Mouse (Mus musculus) embryonic facial prominence, embryonic 13.5 days (tissue): Measurements from ENCODE around the gene Impdh1. TPM values are rescaled to one million over a fixed set of nuclear protein-coding genes. Genes with fewer than 3 reads are reported as not detected.

Experiments
- ATAC-seq: fragments of 200-750 bp; cut with Nextera tagmentation; 2 replicates; pipeline ENCODE4 v1.8.0; 2017; ENCODE audit warnings: low read depth; ENCODE audit not compliant: insufficient number of reproducible peaks, insufficient read depth, low FRiP score, low TSS enrichment
- H3K27ac ChIP-seq: fragments of 300-500 bp; sonication (generic); 2 replicates; pipeline ENCODE4 v1.5.1; 2015; ENCODE audit warnings: moderate library complexity, mild to moderate bottlenecking, inconsistent platforms
- H3K27me3 ChIP-seq: fragments of 300-500 bp; sonication (generic); 2 replicates; pipeline ENCODE4 v1.6.1; 2015; ENCODE audit warnings: mild to moderate bottlenecking, inconsistent platforms
- H3K36me3 ChIP-seq: fragments of 300-500 bp; sonication (generic); 2 replicates; pipeline ENCODE4 v1.6.1; 2015; ENCODE audit warnings: mild to moderate bottlenecking, inconsistent platforms
- H3K4me1 ChIP-seq: fragments of 300-500 bp; sonication (generic); 2 replicates; pipeline ENCODE4 v1.6.1; 2015; ENCODE audit warnings: inconsistent platforms
- H3K4me2 ChIP-seq: fragments of 300-500 bp; sonication (generic); 2 replicates; pipeline ENCODE4 v1.6.1; 2015; ENCODE audit warnings: moderate library complexity, mild to moderate bottlenecking, inconsistent platforms
- H3K4me3 ChIP-seq: fragments of 300-500 bp; sonication (generic); 2 replicates; pipeline ENCODE4 v1.5.1; 2015; ENCODE audit warnings: mild to moderate bottlenecking, inconsistent platforms
- H3K9ac ChIP-seq: fragments of 300-500 bp; sonication (generic); 2 replicates; pipeline ENCODE4 v1.6.1; 2015; ENCODE audit warnings: mild to moderate bottlenecking, inconsistent platforms
- H3K9me3 ChIP-seq: fragments of 300-500 bp; sonication (generic); 2 replicates; pipeline ENCODE4 v1.6.1; 2016; ENCODE audit warnings: inconsistent platforms
- WGBS: fragments of 180-500 bp; shearing (Covaris S2); methylation state at CpG from one replicate; pipeline ENCODE4 v1.1.7; 2015; ENCODE audit warnings: mixed read lengths; 5-methylcytosine and 5-hydroxymethylcytosine counted together
- polyA plus RNA-seq: library from polyadenylated mRNA; unstranded; fragments of >200 nt; fragmentation: Nextera tagmentation; extraction: Ambion mirVana; gene quantifications from 2 replicates; pipeline ENCODE4 v1.2.1, GENCODE M21; 2015

The Impdh1 gene
- polyA plus RNA-seq, 1 experiment from 2014 or later, result 39.5 TPM

- under 1% methylated on average over 62 of the region's 66 CpGs for WGBS
- Histone ChIP-seq H3K36me3 (peaks cover 2% of the 10 kb centered on the region; the same call in 1 of the 2 replicates), H3K27me3 (peaks cover 35% of the 10 kb centered on the region), H3K4me1 (peaks cover 37% of the 10 kb centered on the region), H3K4me2 (peak overlapping the region; percentile 93), H3K27ac (peak overlapping the region; percentile 73), H3K4me3 (peak overlapping the region; percentile 72), H3K9ac (peak overlapping the region; percentile 81), H3K9me3 (no peaks in the 10 kb centered on the region)
- peak; percentile 76 for ATAC-seq
Measured at GRCm38 (mm10) chr6:29211806-29212492, 4.2 kb downstream of the Impdh1 start.

- ATAC-seq, result no peak
- 29% methylated on average over 7 of the region's 7 CpGs for WGBS
Measured at GRCm38 (mm10) chr6:29211146-29211545, 5.0 kb downstream of the Impdh1 start.

GRCm38 (mm10) chr6:29210231-29210936 is 5.8 kb downstream of the Impdh1 start:
- H3K4me1 ChIP-seq, result peaks cover 24% of the 10 kb centered on the region
- H3K27ac ChIP-seq, result no peak overlapping the region
- H3K27me3 ChIP-seq, result peaks cover 23% of the 10 kb centered on the region
- peak overlapping the region; percentile 93; the same call in 1 of the 2 replicates for H3K4me2 ChIP-seq
- no peaks in the 10 kb centered on the region for H3K9me3 ChIP-seq
- peaks cover 14% of the 10 kb centered on the region for H3K36me3 ChIP-seq
- 75% methylated on average over 9 of the region's 9 CpGs for whole genome bisulfite sequencing
- ATAC-seq, result no peak
- H3K9ac ChIP-seq, result 0 out of 2 replicates have a peak overlapping the region, but pooled peaks have one; percentile 27
- H3K4me3 ChIP-seq, result no peak overlapping the region

More at GRCm38 (mm10) chr6:29211146-29211545, 5.0 kb downstream of the Impdh1 start:
- Histone ChIP-seq H3K9me3 (no peaks in the 10 kb centered on the region), H3K9ac (peak overlapping the region; percentile 81), H3K4me2 (peak overlapping the region; percentile 93), H3K4me3 (peak overlapping the region; percentile 72), H3K36me3 (peaks cover 9% of the 10 kb centered on the region), H3K27ac (no peak overlapping the region), H3K27me3 (peaks cover 30% of the 10 kb centered on the region), H3K4me1 (peaks cover 31% of the 10 kb centered on the region)

- Histone ChIP-seq H3K9me3 (no peaks in the 10 kb centered on the region), H3K9ac (no peak overlapping the region; the same call in 1 of the 2 replicates), H3K27ac (no peak overlapping the region), H3K36me3 (peaks cover 33% of the 10 kb centered on the region), H3K4me3 (no peak overlapping the region), H3K4me2 (no peak overlapping the region), H3K4me1 (peaks cover 21% of the 10 kb centered on the region), H3K27me3 (peaks cover under 1% of the 10 kb centered on the region)
- no peak for ATAC-seq
- 85% methylated on average over 5 of the region's 5 CpGs for WGBS
Measured at GRCm38 (mm10) chr6:29208178-29208577, 8.0 kb downstream of the Impdh1 start.

GRCm38 (mm10) chr6:29207017-29207416 is 9.1 kb downstream of the Impdh1 start:
- peaks cover 15% of the 10 kb centered on the region for H3K4me1 ChIP-seq
- WGBS, result 89% methylated on average over 5 of the region's 5 CpGs
- ATAC-seq, result no peak
- no peaks in the 10 kb centered on the region for H3K9me3 ChIP-seq
- no peaks in the 10 kb centered on the region for H3K27me3 ChIP-seq
- H3K4me2 ChIP-seq, result no peak overlapping the region
- H3K36me3 ChIP-seq, result peaks cover 45% of the 10 kb centered on the region
- H3K9ac ChIP-seq, result no peak overlapping the region
- no peak overlapping the region for H3K4me3 ChIP-seq
- H3K27ac ChIP-seq, result no peak overlapping the region

- peaks cover 53% of the 10 kb centered on the region for H3K36me3 ChIP-seq
- WGBS, result 94% methylated on average over 10 of the region's 10 CpGs
Measured at GRCm38 (mm10) chr6:29206006-29206405, 10.2 kb downstream of the Impdh1 start.

GRCm38 (mm10) chr6:29204932-29205614 is 11.1 kb downstream of the Impdh1 start:
- Histone ChIP-seq H3K4me3 (no peak overlapping the region), H3K36me3 (peaks cover 59% of the 10 kb centered on the region), H3K4me1 (peaks cover under 1% of the 10 kb centered on the region), H3K27me3 (no peaks in the 10 kb centered on the region), H3K4me2 (no peak overlapping the region), H3K9me3 (no peaks in the 10 kb centered on the region), H3K27ac (no peak overlapping the region), H3K9ac (no peak overlapping the region)
- no peak for ATAC-seq
- 57% methylated on average over 15 of the region's 15 CpGs for WGBS

More at GRCm38 (mm10) chr6:29206006-29206405, 10.2 kb downstream of the Impdh1 start:
- Histone ChIP-seq H3K9me3 (no peaks in the 10 kb centered on the region), H3K27ac (no peak overlapping the region), H3K27me3 (no peaks in the 10 kb centered on the region), H3K9ac (no peak overlapping the region), H3K4me2 (no peak overlapping the region), H3K4me1 (peaks cover 8% of the 10 kb centered on the region), H3K4me3 (no peak overlapping the region)
- ATAC-seq, result no peak

GRCm38 (mm10) chr6:29203861-29204585 is 12.1 kb downstream of the Impdh1 start:
- H3K27me3 ChIP-seq, result no peaks in the 10 kb centered on the region
- H3K4me2 ChIP-seq, result no peak overlapping the region
- peaks cover 2% of the 10 kb centered on the region for H3K4me1 ChIP-seq
- peaks cover 59% of the 10 kb centered on the region for H3K36me3 ChIP-seq
- no peak for ATAC-seq
- 86% methylated on average over 6 of the region's 6 CpGs for WGBS
- no peak overlapping the region for H3K9ac ChIP-seq
- H3K9me3 ChIP-seq, result no peaks in the 10 kb centered on the region
- H3K4me3 ChIP-seq, result no peak overlapping the region
- H3K27ac ChIP-seq, result no peak overlapping the region

GRCm38 (mm10) chr6:29203096-29203495 is 13.1 kb downstream of the Impdh1 start:
- no peak for ATAC-seq
- Histone ChIP-seq H3K9ac (no peak overlapping the region), H3K4me2 (no peak overlapping the region), H3K9me3 (no peaks in the 10 kb centered on the region), H3K4me3 (no peak overlapping the region), H3K27ac (no peak overlapping the region), H3K27me3 (peaks cover 2% of the 10 kb centered on the region), H3K4me1 (peaks cover 10% of the 10 kb centered on the region), H3K36me3 (peaks cover 59% of the 10 kb centered on the region)
- 93% methylated on average over 13 of the region's 13 CpGs for WGBS

- H3K27ac ChIP-seq, result no peak overlapping the region
- H3K4me2 ChIP-seq, result no peak overlapping the region
- H3K36me3 ChIP-seq, result peaks cover 57% of the 10 kb centered on the region
- 83% methylated on average over 8 of the region's 8 CpGs for WGBS
- H3K9ac ChIP-seq, result no peak overlapping the region
- H3K4me1 ChIP-seq, result peaks cover 10% of the 10 kb centered on the region
- no peaks in the 10 kb centered on the region for H3K9me3 ChIP-seq
- H3K4me3 ChIP-seq, result no peak overlapping the region
- H3K27me3 ChIP-seq, result peaks cover 12% of the 10 kb centered on the region
- ATAC-seq, result no peak
Measured at GRCm38 (mm10) chr6:29201988-29202387, 14.2 kb downstream of the Impdh1 start.

- peaks cover 15% of the 10 kb centered on the region for H3K27me3 ChIP-seq
- H3K9ac ChIP-seq, result no peak overlapping the region
- no peak overlapping the region for H3K4me2 ChIP-seq
- H3K4me1 ChIP-seq, result peaks cover 10% of the 10 kb centered on the region
- no peak for ATAC-seq
- H3K27ac ChIP-seq, result no peak overlapping the region
- H3K36me3 ChIP-seq, result peaks cover 52% of the 10 kb centered on the region
- WGBS, result 93% methylated on average over 5 of the region's 5 CpGs
- H3K4me3 ChIP-seq, result no peak overlapping the region
- no peaks in the 10 kb centered on the region for H3K9me3 ChIP-seq
Measured at GRCm38 (mm10) chr6:29201341-29201740, 14.8 kb downstream of the Impdh1 start.
